Comparison of ENCODE assay signal across 14 mouse cellular contexts in genomic region chr6:124655893-124656292, GRCm38 (mm10). TPM values are rescaled to one million over a fixed set of nuclear protein-coding genes. Genes with fewer than 3 reads are reported as not detected.
"Had no signal": no experiment of that assay in that cellular context is flagged by ENCODE, and none has a peak within 500 bp of the region (broad histone marks: within the 10 kb centered on the region; RNA-seq: fewer than 3 reads in every experiment).

No protein-coding gene starts in this region.

- H3K4me2 ChIP-seq: liver, embryonic 13.5 days; midbrain, embryonic 12.5 days had no signal

- DNase-seq: kidney, adult 9 months; liver; liver, embryonic 13.5 days; liver, postnatal 0 days; right cerebral cortex, postnatal 25 days; thymus, adult 18-20 months; thymus, postnatal 25 days had no signal

- H3K9ac ChIP-seq: liver, embryonic 13.5 days; liver, postnatal 0 days; midbrain, embryonic 12.5 days had no signal

- H3K36me3 ChIP-seq: liver, embryonic 13.5 days; midbrain, embryonic 12.5 days had no signal

- H3K9me3 ChIP-seq: liver, embryonic 13.5 days had no signal

- H3K4me1 ChIP-seq: midbrain, embryonic 12.5 days had no signal

- ATAC-seq: intestine, embryonic 16.5 days; liver, postnatal 0 days; midbrain, embryonic 16.5 days had no signal

- H3K27ac ChIP-seq: liver, embryonic 13.5 days; midbrain, embryonic 12.5 days had no signal

- H3K27me3 ChIP-seq: liver, embryonic 13.5 days; midbrain, embryonic 12.5 days had no signal

- H3K4me3 ChIP-seq: liver, embryonic 13.5 days; midbrain, embryonic 12.5 days had no signal

RNA-seq across cellular contexts. Expression of gene C1s2, which starts 20.0 kb away (rescaled TPM):
- total RNA-seq: megakaryocyte-erythroid progenitor cell, adult 5-6 weeks had no signal
- polyA plus RNA-seq: limb, embryonic 11.5 days; liver, embryonic 13.5 days; liver, postnatal 0 days; midbrain, embryonic 12.5 days; small intestine, adult 2 months; stomach, embryonic 16.5 days had no signal
